Mouse (Mus musculus): ENCODE measurements around the gene Fam8a1. TPM values are rescaled to one million over a fixed set of nuclear protein-coding genes. Genes with fewer than 3 reads are reported as not detected.
A peak's percentile ranks its signal among the peaks of the same experiment; 100 is the strongest.

Fam8a1 gene
- total and polyA plus RNA-seq, 2 experiments from 2014 or later: 14.5 to 32.7 TPM

DNA sequence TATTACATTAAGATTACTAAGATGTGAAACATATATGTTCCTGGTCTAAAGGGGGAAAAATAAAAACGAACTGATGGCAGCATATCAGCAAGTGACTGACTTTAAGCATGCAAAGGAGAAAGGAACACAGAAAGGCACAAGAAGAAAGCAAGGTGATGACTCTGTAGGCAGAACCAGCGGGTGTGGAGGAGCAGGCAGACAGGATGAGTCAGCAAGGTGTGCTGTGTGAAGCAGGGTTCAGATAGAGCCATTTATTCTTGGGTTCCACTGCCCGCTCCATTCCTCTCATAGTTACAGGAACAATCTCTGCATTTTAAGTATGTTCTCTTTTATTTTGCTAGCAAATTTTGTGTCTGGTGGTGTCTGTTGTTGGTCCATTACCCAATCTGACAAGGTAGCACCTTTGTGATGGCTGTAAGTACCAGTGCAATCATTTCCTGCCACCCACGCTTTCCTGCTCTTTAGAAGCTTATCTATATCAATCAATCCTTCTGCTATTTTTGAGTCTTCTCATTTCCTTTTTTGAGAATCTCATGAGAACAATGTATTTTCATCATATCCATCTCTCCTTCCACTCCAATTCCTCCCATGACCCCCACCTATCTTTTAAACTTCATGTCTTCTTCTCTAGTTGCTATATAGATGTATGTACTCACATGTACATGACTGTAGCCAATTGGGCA, 21.4 kb downstream of the Fam8a1 start:
- Histone ChIP-seq H3K9me3 (ENCODE audit: low read length) (no peaks in the 10 kb centered on the region), H3K9ac (replicated peaks; ENCODE audit: low read length) (no peak overlapping the region), H3K4me1 (ENCODE audit: insufficient read depth, low read length) (no peaks in the 10 kb centered on the region), H3K27me3 (ENCODE audit: insufficient read depth, low read length) (no peaks in the 10 kb centered on the region), H3K4me2 (ENCODE audit: low read depth, low read length) (no peak overlapping the region), H3K4me3 (ENCODE audit: low read length) (no peak overlapping the region), H3K36me3 (ENCODE audit: insufficient read depth, low read length) (peaks cover 18% of the 10 kb centered on the region; the same call in 1 of the 2 replicates), H3K27ac (no peak overlapping the region)
- no peak for TF ChIP-seq CTCF (IDR thresholded peaks at IDR 0.05; ENCODE audit: low read depth)
- 91% methylated on average over 4 of the region's 4 CpGs for WGBS
- no peak for DNase-seq (ENCODE audit: low spot score)
- no peak for ATAC-seq

DNA sequence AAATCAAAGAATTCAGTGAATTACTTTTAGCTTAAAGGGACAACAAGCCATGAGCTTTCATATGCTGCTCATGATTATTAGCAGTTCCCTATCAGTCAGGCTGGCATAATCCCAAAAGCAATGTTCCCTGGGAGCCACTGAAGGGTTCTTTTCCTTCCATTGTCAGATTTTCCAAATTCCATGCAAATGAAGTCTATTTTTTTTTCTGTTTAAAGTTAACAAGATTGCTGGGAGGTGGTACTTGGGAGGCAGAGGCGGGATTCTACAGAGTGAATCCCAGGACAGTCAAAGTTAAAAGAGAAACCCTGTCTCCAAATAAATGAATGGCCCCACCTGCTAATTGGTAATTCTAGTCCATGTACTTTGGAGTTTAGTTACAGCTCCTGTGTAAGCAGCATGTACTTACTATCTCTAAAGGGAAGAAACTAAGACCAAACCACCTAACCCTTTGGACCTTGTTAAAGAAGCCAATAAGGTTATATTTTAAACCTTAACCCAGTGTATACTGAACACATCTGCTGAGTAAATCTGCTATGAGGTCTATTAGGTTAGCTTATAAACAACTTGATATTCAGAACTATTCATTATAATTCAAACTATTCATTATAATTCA, 26.1 kb downstream of the Fam8a1 start:
- Histone ChIP-seq H3K9ac (replicated peaks; ENCODE audit: low read length) (no peak overlapping the region), H3K36me3 (ENCODE audit: insufficient read depth, low read length) (peaks cover 19% of the 10 kb centered on the region; the same call in 1 of the 2 replicates), H3K27me3 (ENCODE audit: insufficient read depth, low read length) (no peaks in the 10 kb centered on the region), H3K4me3 (ENCODE audit: low read length) (no peak overlapping the region), H3K9me3 (ENCODE audit: low read length) (no peaks in the 10 kb centered on the region), H3K4me1 (ENCODE audit: insufficient read depth, low read length) (no peaks in the 10 kb centered on the region), H3K4me2 (ENCODE audit: low read depth, low read length) (no peak overlapping the region), H3K27ac (no peak overlapping the region)
- DNase-seq (ENCODE audit: low spot score): no peak
- no peak for TF ChIP-seq CTCF (IDR thresholded peaks at IDR 0.05; ENCODE audit: low read depth)
- WGBS: 61% methylated on average over 1 of the region's 1 CpGs
- no peak for ATAC-seq

DNA sequence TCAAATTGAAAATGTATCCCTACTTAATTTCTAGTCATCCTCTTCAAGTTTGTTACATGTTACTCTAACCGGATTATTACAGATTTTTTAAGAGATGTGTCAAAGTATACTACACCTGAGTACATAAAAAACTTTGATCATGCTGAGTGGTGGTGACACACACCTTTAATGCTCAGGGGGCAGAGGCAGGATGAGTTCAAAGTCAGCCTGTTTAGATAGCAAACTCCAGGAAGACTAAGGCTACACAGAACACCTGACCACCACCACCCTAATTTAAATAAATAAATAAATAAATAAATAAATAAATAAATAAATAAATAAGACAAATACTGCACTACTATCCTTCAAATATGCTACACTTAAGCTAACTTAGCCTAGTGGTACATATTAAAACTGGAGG, 26.6 kb downstream of the Fam8a1 start:
- no peaks in the 10 kb centered on the region for H3K9me3 ChIP-seq (ENCODE audit: low read length)
- H3K27me3 ChIP-seq (ENCODE audit: insufficient read depth, low read length): no peaks in the 10 kb centered on the region
- H3K4me2 ChIP-seq (ENCODE audit: low read depth, low read length): no peak overlapping the region
- no peak overlapping the region for H3K4me3 ChIP-seq (ENCODE audit: low read length)
- WGBS: 98% methylated on average over 1 of the region's 1 CpGs
- H3K27ac ChIP-seq: no peak overlapping the region
- DNase-seq (ENCODE audit: low spot score): no peak
- peaks cover 19% of the 10 kb centered on the region; the same call in 1 of the 2 replicates for H3K36me3 ChIP-seq (ENCODE audit: insufficient read depth, low read length)
- H3K4me1 ChIP-seq (ENCODE audit: insufficient read depth, low read length): no peaks in the 10 kb centered on the region
- ATAC-seq: no peak
- H3K9ac ChIP-seq (replicated peaks; ENCODE audit: low read length): no peak overlapping the region
- no peak for TF ChIP-seq CTCF (IDR thresholded peaks at IDR 0.05; ENCODE audit: low read depth)

DNA sequence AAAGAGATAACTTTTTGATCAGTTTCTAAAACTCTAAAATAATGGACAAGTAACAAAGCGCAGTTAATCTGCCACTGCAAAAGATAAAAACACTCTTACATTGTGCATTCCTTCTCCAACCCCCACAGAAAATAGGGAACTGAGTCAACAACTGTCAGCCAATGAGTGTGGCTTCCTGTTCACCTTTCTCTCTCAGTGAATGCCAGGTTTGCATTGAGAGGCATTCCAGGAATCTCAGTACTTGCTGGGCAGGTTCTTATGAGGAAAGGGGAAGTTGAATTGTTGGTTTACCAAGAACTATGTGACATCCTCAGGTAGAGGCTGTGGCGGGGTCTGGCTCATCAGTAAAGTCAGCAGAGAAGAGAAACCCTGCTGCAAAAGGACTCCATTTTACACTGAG, 27.5 kb downstream of the Fam8a1 start:
- ATAC-seq (no peak), DNase-seq (ENCODE audit: low spot score) (no peak)
- Histone ChIP-seq H3K4me3 (ENCODE audit: low read length) (no peak overlapping the region), H3K9me3 (ENCODE audit: low read length) (no peaks in the 10 kb centered on the region), H3K4me2 (ENCODE audit: low read depth, low read length) (no peak overlapping the region), H3K27me3 (ENCODE audit: insufficient read depth, low read length) (no peaks in the 10 kb centered on the region), H3K9ac (replicated peaks; ENCODE audit: low read length) (no peak overlapping the region), H3K27ac (no peak overlapping the region), H3K4me1 (ENCODE audit: insufficient read depth, low read length) (no peaks in the 10 kb centered on the region), H3K36me3 (ENCODE audit: insufficient read depth, low read length) (peaks cover 19% of the 10 kb centered on the region; the same call in 1 of the 2 replicates)
- WGBS: 97% methylated on average over 2 of the region's 2 CpGs
- no peak for TF ChIP-seq CTCF (IDR thresholded peaks at IDR 0.05; ENCODE audit: low read depth)

DNA sequence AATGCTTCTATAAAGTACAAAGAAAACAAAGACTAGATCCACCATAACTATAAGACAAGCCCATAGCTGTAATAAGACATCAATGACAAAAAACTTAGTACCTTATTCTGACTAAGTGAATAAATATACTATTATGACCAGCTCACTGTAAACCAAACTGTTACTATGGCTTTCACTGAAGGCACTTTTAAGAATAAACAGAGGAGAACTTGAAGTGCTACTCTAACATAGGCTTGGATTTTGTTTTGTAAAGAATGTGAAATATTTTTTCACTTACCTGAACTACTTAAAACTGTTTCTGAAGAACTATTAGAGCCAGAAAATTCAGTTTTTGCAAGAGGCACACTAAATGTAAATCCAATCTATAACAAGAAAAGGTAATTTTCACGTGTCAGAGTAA, 30.1 kb downstream of the Fam8a1 start:
- TF ChIP-seq CTCF (IDR thresholded peaks at IDR 0.05; ENCODE audit: low read depth): no peak
- Histone ChIP-seq H3K4me3 (ENCODE audit: low read length) (no peak overlapping the region), H3K9me3 (ENCODE audit: low read length) (no peaks in the 10 kb centered on the region), H3K4me2 (ENCODE audit: low read depth, low read length) (no peak overlapping the region), H3K27ac (no peak overlapping the region), H3K27me3 (ENCODE audit: insufficient read depth, low read length) (no peaks in the 10 kb centered on the region), H3K36me3 (ENCODE audit: insufficient read depth, low read length) (peaks cover 16% of the 10 kb centered on the region; the same call in 1 of the 2 replicates), H3K4me1 (ENCODE audit: insufficient read depth, low read length) (no peaks in the 10 kb centered on the region), H3K9ac (replicated peaks; ENCODE audit: low read length) (no peak overlapping the region)
- ATAC-seq: no peak
- no peak for DNase-seq (ENCODE audit: low spot score)
- 97% methylated on average over 1 of the region's 1 CpGs for WGBS

DNA sequence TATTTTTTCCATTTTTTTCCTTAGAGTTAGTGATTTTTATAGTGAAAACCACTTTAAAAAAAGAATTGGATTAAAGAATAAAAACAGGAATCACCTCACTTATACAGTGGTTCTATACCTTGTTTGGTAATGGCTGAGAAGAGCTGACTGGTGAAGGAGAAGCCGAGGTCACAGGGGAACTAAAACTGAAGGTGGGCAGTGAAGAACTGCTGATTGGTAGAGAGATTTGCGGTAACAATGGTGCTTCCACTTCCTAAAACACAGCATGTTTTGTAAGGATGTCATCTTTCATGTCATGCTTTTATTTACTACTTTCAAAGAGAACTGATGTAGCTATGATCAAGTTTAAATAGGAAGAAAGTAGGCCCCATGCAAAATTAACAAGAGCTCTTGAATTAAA, 32.2 kb downstream of the Fam8a1 start:
- H3K27me3 ChIP-seq (ENCODE audit: insufficient read depth, low read length): no peaks in the 10 kb centered on the region
- H3K4me2 ChIP-seq (ENCODE audit: low read depth, low read length): no peak overlapping the region
- ATAC-seq (no peak), DNase-seq (ENCODE audit: low spot score) (no peak)
- no peaks in the 10 kb centered on the region for H3K4me1 ChIP-seq (ENCODE audit: insufficient read depth, low read length)
- no peak overlapping the region for H3K9ac ChIP-seq (replicated peaks; ENCODE audit: low read length)
- WGBS: 92% methylated on average over 2 of the region's 2 CpGs
- no peak overlapping the region for H3K4me3 ChIP-seq (ENCODE audit: low read length)
- no peak overlapping the region for H3K27ac ChIP-seq
- no peak for TF ChIP-seq CTCF (IDR thresholded peaks at IDR 0.05; ENCODE audit: low read depth)
- H3K9me3 ChIP-seq (ENCODE audit: low read length): no peaks in the 10 kb centered on the region
- peaks cover 12% of the 10 kb centered on the region; the same call in 1 of the 2 replicates for H3K36me3 ChIP-seq (ENCODE audit: insufficient read depth, low read length)

DNA sequence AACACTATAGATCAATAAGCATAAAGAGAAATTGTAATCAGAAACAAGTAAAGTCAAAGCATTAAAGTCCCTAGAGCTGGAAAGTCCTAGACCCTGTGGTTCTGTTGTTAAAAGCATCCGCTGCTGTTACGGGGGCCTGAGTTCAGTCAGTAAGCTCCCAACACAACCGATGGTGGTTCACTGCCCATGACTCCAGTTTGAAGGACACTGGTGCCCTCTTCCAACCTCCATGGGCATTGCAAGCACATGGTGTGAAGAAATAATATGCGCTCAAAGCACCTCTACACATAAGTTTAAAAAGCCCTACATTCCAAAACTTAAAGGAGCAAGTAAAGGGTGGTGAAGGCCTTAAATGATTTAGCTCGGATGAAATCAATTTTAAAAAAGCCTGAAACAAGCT, 33.8 kb downstream of the Fam8a1 start:
- Histone ChIP-seq H3K4me1 (ENCODE audit: insufficient read depth, low read length) (no peaks in the 10 kb centered on the region), H3K27me3 (ENCODE audit: insufficient read depth, low read length) (no peaks in the 10 kb centered on the region), H3K27ac (no peak overlapping the region), H3K4me3 (ENCODE audit: low read length) (no peak overlapping the region), H3K9ac (replicated peaks; ENCODE audit: low read length) (no peak overlapping the region), H3K9me3 (ENCODE audit: low read length) (no peaks in the 10 kb centered on the region), H3K36me3 (ENCODE audit: insufficient read depth, low read length) (peaks cover 7% of the 10 kb centered on the region; the same call in 1 of the 2 replicates), H3K4me2 (ENCODE audit: low read depth, low read length) (no peak overlapping the region)
- 0 out of 2 replicates have a peak, but pooled peaks have one; percentile 43 for TF ChIP-seq CTCF (IDR thresholded peaks at IDR 0.05; ENCODE audit: low read depth)
- 80% methylated on average over 5 of the region's 5 CpGs for WGBS
- ATAC-seq (no peak), DNase-seq (ENCODE audit: low spot score) (peak; percentile 24)
